Mouse (Mus musculus) embryonic fibroblast, embryonic 13.5 days (primary cell): ENCODE data around the gene Chd4. TPM values are rescaled to one million over a fixed set of nuclear protein-coding genes. Genes with fewer than 3 reads are reported as not detected.
A peak's percentile ranks its signal among the peaks of the same experiment; 100 is the strongest.

ENCODE experiments used
- H3K27ac ChIP-seq: 2 replicates; pipeline ENCODE4 v1.5.1; 2012; ENCODE audit warnings: low read length, control low read depth, inconsistent platforms; ENCODE audit not compliant: insufficient read depth
- H3K4me1 ChIP-seq: 2 replicates; pipeline ENCODE4 v1.6.1; 2011; ENCODE audit warnings: low read length; ENCODE audit not compliant: control insufficient read depth, insufficient read depth
- H3K4me3 ChIP-seq: 2 replicates; pipeline ENCODE4 v1.5.1; 2011; ENCODE audit warnings: mild to moderate bottlenecking, control low read depth, low read length; ENCODE audit not compliant: insufficient read depth
- CTCF ChIP-seq: IDR thresholded peaks from 2 replicates; pipeline ENCODE4 v1.5.1; 2011; ENCODE audit warnings: mild to moderate bottlenecking, control low read depth, low read length, moderate library complexity, borderline replicate concordance; ENCODE audit not compliant: insufficient read depth
- POLR2A ChIP-seq: IDR thresholded peaks from 2 replicates; pipeline ENCODE4 v1.6.1; 2011; ENCODE audit warnings: low read depth, mild to moderate bottlenecking, control low read depth, low read length, moderate library complexity
- polyA plus RNA-seq: library from polyadenylated mRNA; stranded (reverse); fragments of >200 nt; gene quantifications from 2 replicates; pipeline ENCODE4 v1.2.4, GENCODE M21; 2011; ENCODE audit warnings: low read depth; ENCODE audit not compliant: missing spikeins, insufficient read length

The Chd4 gene
- polyA plus RNA-seq, 1 experiment = 156 TPM

DNA sequence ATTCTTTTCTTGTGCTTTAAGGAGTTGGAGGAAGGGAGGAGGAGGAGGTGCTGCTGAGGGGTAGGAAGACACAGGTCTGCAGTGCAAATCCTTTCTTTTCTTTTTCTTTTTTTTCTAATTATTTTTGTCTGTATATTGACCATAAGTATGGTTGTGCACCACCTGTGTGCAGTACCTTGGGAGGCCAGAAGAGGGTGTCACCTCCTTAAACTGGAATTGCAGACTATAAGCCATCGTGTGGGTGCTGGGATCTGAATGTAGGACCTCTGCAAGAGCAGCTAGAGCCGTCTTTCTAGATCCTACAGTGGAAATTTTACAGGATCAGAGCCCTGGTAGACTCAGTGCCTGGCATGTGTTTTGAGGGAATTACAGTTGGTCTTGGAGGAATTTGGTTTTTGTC lies 11.9 kb downstream of the Chd4 start:
- H3K4me1 ChIP-seq = no peaks in the 10 kb centered on the region
- no peak for TF ChIP-seq CTCF
- no peak overlapping the region for H3K27ac ChIP-seq
- no peak overlapping the region for H3K4me3 ChIP-seq

DNA sequence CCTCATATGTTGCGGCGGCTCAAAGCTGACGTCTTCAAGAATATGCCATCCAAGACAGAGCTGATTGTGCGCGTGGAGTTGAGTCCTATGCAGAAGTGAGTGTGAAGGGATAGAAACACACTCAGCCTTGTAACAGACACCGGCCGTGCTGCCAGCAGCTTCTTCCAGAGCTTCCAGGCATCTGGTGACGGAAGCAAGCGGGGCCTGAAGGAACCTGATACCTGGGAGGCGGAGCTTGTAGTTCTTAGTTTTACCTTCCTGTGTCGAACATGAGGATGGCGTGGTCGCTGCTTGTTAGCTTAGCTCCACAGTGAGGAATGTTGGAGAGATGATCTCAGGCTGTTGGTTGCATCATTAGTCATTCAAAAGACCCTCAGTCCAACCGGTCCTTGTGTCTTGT lies 13.6 kb downstream of the Chd4 start:
- no peak overlapping the region for H3K4me3 ChIP-seq
- no peak overlapping the region for H3K27ac ChIP-seq
- TF ChIP-seq CTCF = no peak
- no peaks in the 10 kb centered on the region for H3K4me1 ChIP-seq

DNA sequence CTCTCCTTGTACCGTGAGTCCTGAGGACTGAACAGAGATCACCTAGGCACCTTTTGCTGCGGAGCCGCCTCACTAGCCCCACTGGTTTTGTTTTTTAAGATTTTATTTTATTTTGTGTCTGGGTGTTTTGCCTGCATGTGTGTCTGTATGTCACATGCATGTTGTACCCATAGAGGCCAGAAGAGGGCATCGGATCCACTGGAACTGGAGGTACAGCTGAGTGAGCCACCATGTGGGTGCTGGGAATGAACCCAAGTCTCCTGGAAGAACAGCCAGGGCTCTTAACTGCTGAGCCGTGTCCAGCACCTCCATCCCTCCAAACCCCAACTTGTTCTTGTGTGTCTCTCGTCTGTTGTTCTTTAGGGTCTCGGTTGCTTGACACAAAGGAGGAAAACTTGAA lies 15.1 kb downstream of the Chd4 start:
- Histone ChIP-seq H3K4me3 (no peak overlapping the region), H3K4me1 (no peaks in the 10 kb centered on the region), H3K27ac (no peak overlapping the region)
- TF ChIP-seq CTCF = 0 out of 2 replicates have a peak, but pooled peaks have one; percentile 38
- TF ChIP-seq POLR2A = no peak

DNA sequence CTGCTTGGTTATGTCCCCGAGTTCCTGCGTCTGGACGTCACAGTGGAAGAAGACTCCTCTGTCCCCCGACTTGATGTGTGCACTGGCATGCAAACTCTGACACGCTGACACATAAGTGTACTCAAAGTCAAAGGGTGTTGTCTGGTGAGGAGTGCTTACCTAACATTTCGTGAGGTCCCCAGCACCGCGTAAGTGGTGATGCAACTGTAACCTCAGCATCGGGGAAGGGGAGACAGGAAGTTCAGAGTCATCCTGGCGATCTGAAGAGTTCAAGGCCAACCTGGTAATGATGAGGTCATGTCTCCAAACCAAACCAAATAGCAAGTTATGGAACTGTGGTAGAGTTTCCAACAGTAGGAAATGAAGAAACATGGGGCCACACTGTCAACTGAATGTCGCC lies 16.8 kb downstream of the Chd4 start:
- Histone ChIP-seq H3K4me1 (no peaks in the 10 kb centered on the region), H3K27ac (no peak overlapping the region), H3K4me3 (no peak overlapping the region)
- TF ChIP-seq CTCF (no peak), POLR2A (no peak)

DNA sequence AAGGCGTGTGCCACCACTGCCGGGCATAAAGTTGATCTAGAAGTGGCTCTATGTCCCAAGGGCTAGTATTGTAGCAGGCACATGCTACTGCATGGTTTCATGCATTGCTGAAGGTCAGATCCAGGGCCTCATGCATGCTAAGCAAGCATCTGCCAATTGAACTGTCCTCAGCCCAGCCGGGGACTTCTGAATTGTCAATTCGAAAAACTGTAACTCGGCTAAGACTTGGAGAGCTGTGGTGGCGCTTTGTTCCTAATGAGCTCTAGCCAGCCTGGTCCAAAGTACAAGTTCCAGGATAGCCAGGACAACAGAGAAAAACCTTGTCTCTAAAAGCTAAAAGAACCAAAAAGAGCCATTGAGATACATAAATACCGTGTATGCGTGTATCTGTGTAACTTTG lies 23.6 kb downstream of the Chd4 start:
- H3K4me3 ChIP-seq = no peak overlapping the region
- H3K4me1 ChIP-seq = no peaks in the 10 kb centered on the region
- no peak overlapping the region for H3K27ac ChIP-seq
- TF ChIP-seq CTCF = no peak
- TF ChIP-seq POLR2A = no peak

DNA sequence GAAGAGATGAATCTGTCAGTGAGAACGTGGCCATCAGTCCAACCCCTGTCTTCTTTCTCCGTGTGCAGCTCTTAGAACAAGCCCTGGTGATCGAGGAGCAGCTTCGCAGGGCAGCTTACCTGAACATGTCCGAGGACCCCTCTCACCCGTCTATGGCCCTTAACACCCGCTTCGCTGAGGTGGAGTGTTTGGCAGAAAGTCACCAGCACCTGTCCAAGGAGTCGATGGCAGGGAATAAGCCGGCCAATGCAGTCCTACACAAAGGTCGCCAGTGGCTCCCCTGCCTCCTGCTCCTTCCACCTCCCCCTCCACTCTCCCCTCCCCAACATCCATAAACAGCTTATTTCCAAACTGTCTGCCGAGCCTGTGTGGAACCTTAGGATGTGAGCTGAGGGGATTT lies 32.9 kb downstream of the Chd4 start:
- peaks cover 2% of the 10 kb centered on the region for H3K4me1 ChIP-seq
- no peak overlapping the region for H3K4me3 ChIP-seq
- TF ChIP-seq POLR2A (no peak), CTCF (no peak)

DNA sequence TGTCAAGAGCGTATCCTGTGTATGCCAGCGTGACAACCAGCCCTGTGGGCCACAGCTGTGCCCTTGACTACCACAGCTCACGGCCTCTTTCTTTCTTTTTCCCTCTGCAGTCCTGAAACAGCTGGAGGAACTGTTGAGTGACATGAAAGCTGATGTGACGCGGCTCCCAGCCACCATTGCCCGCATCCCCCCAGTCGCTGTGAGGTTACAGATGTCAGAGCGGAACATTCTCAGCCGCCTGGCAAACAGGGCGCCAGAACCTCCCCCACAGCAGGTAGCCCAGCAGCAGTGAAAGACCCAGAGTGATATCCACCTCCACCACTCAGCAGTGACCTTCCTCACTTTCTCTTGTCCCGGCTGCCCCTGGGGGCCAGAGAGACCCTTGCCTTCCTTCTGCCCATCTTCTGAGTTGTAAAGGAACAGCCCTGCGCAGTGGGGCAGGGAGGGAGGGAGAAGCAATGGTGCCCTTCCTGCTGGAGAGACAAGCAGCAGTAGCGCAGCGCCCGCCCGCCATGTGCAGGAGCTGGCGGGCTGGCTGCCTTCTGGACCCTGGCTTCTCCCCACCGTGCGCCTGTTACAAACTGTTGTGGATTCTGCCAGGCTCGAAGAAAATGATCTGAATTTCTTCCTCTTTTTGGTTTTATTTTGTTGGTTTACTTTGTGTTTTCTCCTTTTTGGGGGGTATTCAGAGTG lies 34.1 kb downstream of the Chd4 start:
- H3K4me1 ChIP-seq = peaks cover 5% of the 10 kb centered on the region

More for the DNA sequence above, 32.9 kb downstream of the Chd4 start:
- H3K27ac ChIP-seq = no peak overlapping the region

DNA sequence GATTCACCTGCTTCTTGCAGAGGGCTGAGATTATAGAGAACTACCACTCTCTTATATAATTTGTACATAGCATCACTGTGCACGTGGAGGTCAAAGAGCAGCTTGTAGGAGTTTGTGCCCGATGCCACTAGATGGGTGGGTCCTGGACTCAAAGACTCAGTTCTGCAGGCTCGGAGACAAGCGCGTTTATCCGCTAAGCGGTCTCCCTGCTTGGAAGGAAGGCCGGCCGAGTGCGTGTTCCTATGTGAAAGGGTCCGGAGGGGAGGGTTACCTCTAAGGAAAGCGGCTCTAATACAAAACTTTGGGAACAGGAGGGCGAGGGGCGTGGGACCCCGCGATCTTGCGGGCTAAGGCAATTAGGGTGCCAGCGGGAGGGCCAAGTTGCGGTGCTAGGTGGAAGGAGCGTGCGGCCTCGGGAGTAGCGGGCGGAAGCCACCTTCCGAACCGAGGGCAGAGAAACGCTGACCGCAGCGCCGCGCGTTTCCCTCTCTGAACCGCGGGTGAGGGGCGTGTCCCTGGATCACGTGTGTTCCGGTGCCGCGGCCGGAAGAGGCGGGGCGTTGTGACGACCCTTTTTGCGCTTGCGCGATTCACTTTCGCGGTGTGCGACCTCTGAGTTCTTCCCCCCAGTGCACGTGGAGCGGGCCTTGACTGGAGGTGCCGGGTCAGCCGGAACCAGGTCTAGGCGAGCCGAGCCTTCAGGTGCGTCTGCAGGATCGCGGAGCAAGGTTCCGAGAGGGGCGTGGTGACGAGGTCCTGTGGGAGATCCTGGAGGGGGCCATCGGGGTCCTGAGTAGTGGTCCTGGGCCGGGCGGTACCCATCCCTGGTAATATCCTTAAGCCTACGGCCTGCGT lies 35.7 kb downstream of the Chd4 start, which contains the start of gene Nop2:
Nop2 (plus strand) TSS at position 608 of the 855 bp plus-strand sequence.
- Histone ChIP-seq H3K4me3 (peak within 1 kb of the TSS; percentile 87), H3K4me1 (peaks cover 5% of the 10 kb centered on the region), H3K27ac (peak within 1 kb of the TSS; percentile 75)
- TF ChIP-seq CTCF (no peak), POLR2A (peak; percentile 95)

More for the DNA sequence above, 34.1 kb downstream of the Chd4 start:
- H3K4me3 ChIP-seq = no peak overlapping the region
- TF ChIP-seq POLR2A = no peak
- no peak for TF ChIP-seq CTCF
- no peak overlapping the region for H3K27ac ChIP-seq

DNA sequence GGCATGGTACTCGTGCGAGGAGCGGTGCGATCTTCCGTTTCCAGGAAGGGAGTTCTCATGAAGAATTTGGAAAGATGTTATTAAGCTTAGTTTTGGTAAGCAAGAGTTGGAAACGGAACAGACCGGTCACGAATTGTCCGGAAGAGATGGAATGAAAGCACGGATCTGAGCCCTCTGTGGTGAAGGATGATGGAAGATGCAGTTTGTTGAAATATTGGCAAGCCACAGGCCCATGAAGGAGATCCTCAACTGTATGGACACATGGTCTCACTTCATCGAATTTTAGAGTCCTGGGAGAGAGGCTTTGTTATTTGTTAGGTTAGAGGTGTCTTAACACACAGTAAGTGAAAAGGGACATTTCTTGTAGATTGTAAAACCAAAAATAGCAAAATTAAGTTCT lies 36.7 kb downstream of the Chd4 start:
- Histone ChIP-seq H3K4me1 (peaks cover 5% of the 10 kb centered on the region), H3K4me3 (peak overlapping the region; percentile 87), H3K27ac (no peak overlapping the region)
- TF ChIP-seq POLR2A (no peak), CTCF (no peak)
